Mouse (Mus musculus): ENCODE data around the gene Mapk14. TPM values are rescaled to one million over a fixed set of nuclear protein-coding genes. Genes with fewer than 3 reads are reported as not detected.

Mapk14 gene
- 34.3 and 48.9 TPM in 2 replicates for polyA plus RNA-seq (2016; fragmentation: Nextera tagmentation; extraction: Ambion mirVana)

DNA sequence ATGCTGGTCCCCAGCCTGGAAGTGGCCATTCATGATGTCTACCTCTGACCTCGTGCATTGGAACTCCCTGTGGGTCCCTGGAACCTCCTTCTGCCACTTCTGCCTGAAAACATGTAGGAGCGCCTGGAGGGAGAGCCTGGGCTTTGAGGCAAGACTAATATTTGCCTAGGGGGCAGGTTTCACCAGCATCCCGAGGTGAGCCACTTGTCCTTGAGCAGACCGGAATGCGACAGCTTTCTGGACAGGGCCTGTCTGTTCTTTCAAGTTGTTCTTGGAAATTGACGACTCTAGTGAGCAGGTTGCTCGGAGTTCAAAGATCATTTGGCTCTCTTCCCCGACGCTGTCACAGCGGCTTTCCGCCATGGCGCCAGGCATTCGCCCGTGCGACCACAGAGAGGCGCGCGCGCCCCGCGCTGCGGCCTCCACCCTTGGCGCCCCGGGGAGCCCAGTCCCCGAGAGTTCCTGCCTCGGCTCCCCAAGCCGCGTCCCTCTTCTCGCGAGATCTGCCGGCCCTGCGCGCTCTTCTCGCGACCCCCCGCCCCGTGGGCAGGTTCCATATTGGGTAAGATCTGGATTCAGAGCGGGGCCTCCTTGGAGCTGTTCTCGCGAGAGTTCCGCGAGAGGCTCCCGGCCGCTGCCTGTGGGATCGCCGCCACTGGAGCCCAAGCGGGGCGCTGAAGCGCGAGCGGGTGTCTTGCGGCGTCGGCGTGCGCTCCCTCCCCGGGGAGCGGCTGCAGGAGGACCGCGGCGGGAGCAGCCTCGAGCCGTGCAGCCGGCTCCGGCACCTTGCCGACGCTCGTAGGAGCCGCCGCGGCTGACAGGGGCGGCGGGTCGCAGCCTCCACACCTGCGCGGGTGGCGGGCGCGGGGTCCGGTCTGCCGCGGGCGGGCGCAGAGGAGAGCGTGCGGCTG, at the start of gene Mapk14:
Gene Mapk14, plus strand, starts transcription at position 554 of the 911 bp plus-strand sequence.
- DNase-seq (ENCODE audit: low spot score), result peak; percentile 100
- H3K9me3 ChIP-seq, result no peaks in the 10 kb centered on the region
- peak within 1 kb of the TSS; percentile 98 for H3K4me3 ChIP-seq
- peaks cover 13% of the 10 kb centered on the region for H3K27me3 ChIP-seq (ENCODE audit: insufficient read depth, poor library complexity, severe bottlenecking)
- H3K4me1 ChIP-seq, result peaks cover 38% of the 10 kb centered on the region
- H3K27ac ChIP-seq, result peak within 1 kb of the TSS; percentile 98
- under 1% methylated on average over 86 of the region's 86 CpGs for WGBS
- H3K36me3 ChIP-seq, result no peaks in the 10 kb centered on the region

GRCm38 (mm10) chr17:28643697-28644096, 47.4 kb upstream of the Mapk14 start:
- Histone ChIP-seq H3K36me3 (no peaks in the 10 kb centered on the region), H3K27ac (no peak overlapping the region), H3K4me3 (no peak overlapping the region), H3K9me3 (no peaks in the 10 kb centered on the region), H3K27me3 (ENCODE audit: insufficient read depth, poor library complexity, severe bottlenecking) (no peaks in the 10 kb centered on the region), H3K4me1 (no peaks in the 10 kb centered on the region)
- no peak for DNase-seq (ENCODE audit: low spot score)
- WGBS, result 45% methylated on average over 3 of the region's 3 CpGs

DNA sequence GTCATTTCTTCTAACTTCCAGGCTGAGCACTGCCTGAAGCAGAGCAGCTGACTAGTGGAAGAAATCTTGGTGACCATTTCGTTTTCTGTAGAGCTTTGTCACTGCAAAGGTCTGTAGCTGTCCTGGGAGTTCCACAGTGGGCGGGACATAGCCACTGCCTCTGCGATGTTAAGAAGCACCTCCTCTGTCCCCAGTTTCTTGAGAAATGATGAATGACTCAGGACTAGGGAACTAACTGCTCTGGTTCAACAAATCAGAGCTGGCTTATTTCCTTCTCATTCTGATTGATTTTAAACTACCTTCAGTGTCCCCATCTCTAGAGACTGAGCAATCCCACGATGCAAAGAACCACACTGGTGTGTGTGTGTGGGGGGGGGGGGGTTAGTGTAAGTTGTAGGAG, 47.0 kb upstream of the Mapk14 start:
- Histone ChIP-seq H3K27me3 (ENCODE audit: insufficient read depth, poor library complexity, severe bottlenecking) (no peaks in the 10 kb centered on the region), H3K9me3 (no peaks in the 10 kb centered on the region), H3K36me3 (no peaks in the 10 kb centered on the region), H3K27ac (no peak overlapping the region), H3K4me3 (no peak overlapping the region), H3K4me1 (no peaks in the 10 kb centered on the region)
- 49% methylated on average over 4 of the region's 4 CpGs for WGBS
- no peak for DNase-seq (ENCODE audit: low spot score)

DNA sequence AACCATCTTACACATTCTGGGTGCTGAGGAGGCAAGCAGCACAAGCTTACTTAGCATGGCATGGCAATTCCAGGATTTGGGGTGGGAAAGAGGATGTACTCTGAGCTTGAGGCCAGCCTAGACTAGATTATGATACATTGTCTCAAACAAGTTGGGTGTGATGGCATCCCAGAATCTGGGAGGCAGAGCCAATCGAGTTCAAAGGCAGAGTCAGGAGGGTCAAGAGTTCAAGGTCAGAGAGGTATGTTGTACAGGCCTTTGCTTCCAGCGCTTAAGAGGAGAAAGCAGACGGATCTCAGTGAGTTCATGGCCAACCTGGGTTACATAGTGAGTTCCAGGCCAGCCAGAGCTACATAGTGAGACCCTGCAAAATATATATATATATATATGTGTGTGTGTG, 44.9 kb upstream of the Mapk14 start:
- no peak for DNase-seq (ENCODE audit: low spot score)
- H3K9me3 ChIP-seq, result no peaks in the 10 kb centered on the region
- no peaks in the 10 kb centered on the region for H3K36me3 ChIP-seq
- no peak overlapping the region for H3K4me3 ChIP-seq
- WGBS, result 62% methylated on average over 3 of the region's 3 CpGs
- no peaks in the 10 kb centered on the region for H3K4me1 ChIP-seq
- no peak overlapping the region for H3K27ac ChIP-seq
- H3K27me3 ChIP-seq (ENCODE audit: insufficient read depth, poor library complexity, severe bottlenecking), result no peaks in the 10 kb centered on the region; the same call in 1 of the 2 replicates

GRCm38 (mm10) chr17:28648607-28649370, 42.3 kb upstream of the Mapk14 start:
- no peak for DNase-seq (ENCODE audit: low spot score)
- H3K9me3 ChIP-seq, result no peaks in the 10 kb centered on the region
- H3K27me3 ChIP-seq (ENCODE audit: insufficient read depth, poor library complexity, severe bottlenecking), result no peaks in the 10 kb centered on the region; the same call in 1 of the 2 replicates
- no peak overlapping the region for H3K27ac ChIP-seq
- H3K36me3 ChIP-seq, result no peaks in the 10 kb centered on the region
- 35% methylated on average over 6 of the region's 6 CpGs for WGBS
- no peak overlapping the region for H3K4me3 ChIP-seq
- no peaks in the 10 kb centered on the region for H3K4me1 ChIP-seq

DNA sequence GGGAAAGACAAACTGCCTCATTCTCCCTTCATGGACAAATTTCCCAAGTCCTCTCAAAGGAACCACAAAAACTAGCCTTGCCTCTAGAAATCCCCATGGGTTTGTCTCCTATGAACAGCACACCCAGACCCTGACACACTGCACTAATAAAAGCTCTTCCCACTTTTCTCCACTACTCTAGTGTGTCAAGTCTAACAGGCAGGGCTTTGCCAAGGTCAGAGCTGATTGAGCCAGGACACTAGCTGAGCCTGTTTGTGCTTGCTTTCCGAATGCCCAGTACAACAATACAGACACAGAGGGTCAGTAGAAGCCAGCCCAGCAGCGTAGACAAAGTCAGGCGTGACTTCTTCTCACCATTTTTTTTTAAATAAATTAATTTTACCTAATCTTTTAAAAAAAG, 40.9 kb upstream of the Mapk14 start:
- no peaks in the 10 kb centered on the region for H3K9me3 ChIP-seq
- H3K4me3 ChIP-seq, result no peak overlapping the region
- no peaks in the 10 kb centered on the region for H3K4me1 ChIP-seq
- H3K27ac ChIP-seq, result no peak overlapping the region
- WGBS, result 67% methylated on average over 3 of the region's 3 CpGs
- no peaks in the 10 kb centered on the region for H3K36me3 ChIP-seq
- DNase-seq (ENCODE audit: low spot score), result no peak
- no peaks in the 10 kb centered on the region; the same call in 1 of the 2 replicates for H3K27me3 ChIP-seq (ENCODE audit: insufficient read depth, poor library complexity, severe bottlenecking)

- Histone ChIP-seq H3K27me3 (ENCODE audit: insufficient read depth, poor library complexity, severe bottlenecking) (no peaks in the 10 kb centered on the region), H3K36me3 (no peaks in the 10 kb centered on the region), H3K4me3 (no peak overlapping the region), H3K9me3 (no peaks in the 10 kb centered on the region), H3K4me1 (peaks cover 7% of the 10 kb centered on the region; the same call in 1 of the 2 replicates), H3K27ac (no peak overlapping the region)
- DNase-seq (ENCODE audit: low spot score), result no peak
- WGBS, result 48% methylated on average over 4 of the region's 4 CpGs
Observed at GRCm38 (mm10) chr17:28657936-28658335, 33.2 kb upstream of the Mapk14 start.

- Histone ChIP-seq H3K4me3 (no peak overlapping the region), H3K9me3 (no peaks in the 10 kb centered on the region), H3K27me3 (ENCODE audit: insufficient read depth, poor library complexity, severe bottlenecking) (no peaks in the 10 kb centered on the region), H3K36me3 (no peaks in the 10 kb centered on the region), H3K4me1 (peaks cover 7% of the 10 kb centered on the region; the same call in 1 of the 2 replicates), H3K27ac (no peak overlapping the region)
- 64% methylated on average over 6 of the region's 6 CpGs for WGBS
- no peak for DNase-seq (ENCODE audit: low spot score)
Observed at GRCm38 (mm10) chr17:28659564-28659963, 31.6 kb upstream of the Mapk14 start.

DNA sequence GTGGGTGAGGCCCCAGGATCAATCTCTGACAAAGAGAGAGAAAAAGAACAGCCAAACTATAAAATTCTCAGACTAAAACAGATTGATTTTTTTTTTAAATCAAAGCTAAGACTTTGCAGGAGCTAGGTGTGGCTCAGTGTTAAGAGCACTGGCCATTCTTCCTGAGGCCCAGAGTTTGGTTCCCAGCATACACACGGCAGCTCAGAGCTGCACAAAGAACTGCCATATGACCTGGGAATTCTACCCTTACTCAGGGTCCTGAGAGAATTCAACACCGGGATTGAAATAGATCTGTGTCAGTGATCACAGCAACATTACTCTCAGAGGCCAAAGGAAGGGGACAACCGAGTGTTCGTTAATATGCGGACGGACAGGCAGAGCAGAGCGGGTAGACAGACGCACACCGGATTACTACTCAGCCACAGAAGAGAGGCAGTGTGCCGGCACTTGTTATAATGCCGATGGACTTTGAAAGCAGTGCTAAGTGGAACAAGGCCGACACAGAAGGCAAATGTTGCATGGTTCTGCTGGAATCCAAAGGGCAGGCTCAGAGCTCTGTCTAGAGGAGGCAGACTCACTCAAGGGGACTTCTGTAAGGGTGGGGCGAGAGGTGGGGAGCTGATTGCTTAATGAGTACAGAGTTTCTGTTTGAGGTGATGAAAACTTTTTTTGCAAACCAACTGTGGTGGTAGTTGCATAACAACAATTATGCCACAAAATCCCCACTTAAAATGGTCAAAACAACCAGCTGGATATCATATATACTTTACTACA, 8.6 kb upstream of the Mapk14 start:
- no peaks in the 10 kb centered on the region for H3K27me3 ChIP-seq (ENCODE audit: insufficient read depth, poor library complexity, severe bottlenecking)
- DNase-seq (ENCODE audit: low spot score), result no peak
- 87% methylated on average over 13 of the region's 13 CpGs for WGBS
- H3K9me3 ChIP-seq, result no peaks in the 10 kb centered on the region
- H3K4me1 ChIP-seq, result peaks cover 5% of the 10 kb centered on the region
- H3K36me3 ChIP-seq, result no peaks in the 10 kb centered on the region
- no peak overlapping the region for H3K27ac ChIP-seq
- H3K4me3 ChIP-seq, result no peak overlapping the region

DNA sequence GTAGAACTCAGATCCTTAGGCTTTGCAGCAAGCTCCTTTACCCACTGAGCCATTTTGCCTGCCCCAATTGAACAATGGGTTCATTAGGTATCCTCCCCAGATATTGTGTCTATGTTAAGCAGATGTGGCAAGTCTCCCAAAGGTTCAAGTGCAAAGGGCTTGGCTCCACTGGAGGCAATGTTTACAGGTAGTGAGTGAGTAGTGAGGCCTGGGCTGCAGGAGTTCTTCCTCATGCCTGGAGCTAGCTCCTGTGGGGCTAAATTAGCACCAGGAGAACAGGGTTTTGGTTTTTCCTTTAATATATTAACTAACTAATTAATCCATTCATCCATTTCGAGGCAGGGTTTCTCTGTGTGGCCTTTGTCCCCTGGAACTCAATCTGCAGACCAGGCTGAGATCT, 7.5 kb upstream of the Mapk14 start:
- no peak for DNase-seq (ENCODE audit: low spot score)
- H3K36me3 ChIP-seq, result no peaks in the 10 kb centered on the region
- H3K4me1 ChIP-seq, result peaks cover 6% of the 10 kb centered on the region
- H3K27ac ChIP-seq, result no peak overlapping the region
- H3K27me3 ChIP-seq (ENCODE audit: insufficient read depth, poor library complexity, severe bottlenecking), result 0 out of 2 replicates have a peak, but pooled peaks cover 6% of the 10 kb centered on the region
- 61% methylated on average over 1 of the region's 1 CpGs for WGBS
- no peaks in the 10 kb centered on the region for H3K9me3 ChIP-seq
- no peak overlapping the region for H3K4me3 ChIP-seq

DNA sequence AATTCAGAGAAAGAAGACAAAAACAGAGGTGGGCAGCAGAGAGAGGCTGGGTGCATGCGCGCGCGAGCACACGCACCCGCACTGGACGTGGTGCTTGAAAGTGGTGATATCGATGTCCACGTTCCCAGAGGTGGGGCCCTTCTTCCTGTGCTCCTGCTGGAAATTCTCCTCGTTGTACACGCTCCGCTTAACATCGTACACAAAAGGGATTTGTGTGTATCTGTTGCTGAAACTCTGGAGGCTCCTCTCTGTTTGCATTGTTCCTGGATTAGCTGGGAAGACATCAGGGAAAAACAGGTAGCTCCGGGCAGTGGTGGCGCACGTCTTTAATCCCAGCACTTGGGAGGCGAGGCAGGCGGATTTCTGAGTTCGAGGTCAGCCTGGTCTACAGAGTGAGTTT, 6.5 kb upstream of the Mapk14 start:
- WGBS, result 84% methylated on average over 19 of the region's 19 CpGs

GRCm38 (mm10) chr17:28687354-28687753, 3.8 kb upstream of the Mapk14 start:
- 18% methylated on average over 4 of the region's 4 CpGs for WGBS

More for the DNA sequence above, 6.5 kb upstream of the Mapk14 start:
- Histone ChIP-seq H3K9me3 (no peaks in the 10 kb centered on the region), H3K4me1 (peaks cover 12% of the 10 kb centered on the region), H3K36me3 (no peaks in the 10 kb centered on the region), H3K27me3 (ENCODE audit: insufficient read depth, poor library complexity, severe bottlenecking) (peaks cover 13% of the 10 kb centered on the region), H3K27ac (no peak overlapping the region), H3K4me3 (no peak overlapping the region)
- DNase-seq (ENCODE audit: low spot score), result no peak

More at GRCm38 (mm10) chr17:28687354-28687753, 3.8 kb upstream of the Mapk14 start:
- no peak overlapping the region for H3K27ac ChIP-seq
- H3K9me3 ChIP-seq, result no peaks in the 10 kb centered on the region
- H3K36me3 ChIP-seq, result no peaks in the 10 kb centered on the region
- H3K4me3 ChIP-seq, result no peak overlapping the region
- H3K4me1 ChIP-seq, result peaks cover 20% of the 10 kb centered on the region
- peaks cover 13% of the 10 kb centered on the region for H3K27me3 ChIP-seq (ENCODE audit: insufficient read depth, poor library complexity, severe bottlenecking)
- DNase-seq (ENCODE audit: low spot score), result no peak
